Mouse (Mus musculus) MEL (cell line): ENCODE data around the gene Fam107b. TPM values are rescaled to one million over a fixed set of nuclear protein-coding genes. Genes with fewer than 3 reads are reported as not detected.

ENCODE experiments used
- DNase-seq: peaks from one replicate; pipeline ENCODE4 v3.0.0; 2011; ENCODE audit warnings: low read depth, low spot score
- H3K27ac ChIP-seq: 2 replicates; pipeline ENCODE4 v1.5.1; 2012; ENCODE audit warnings: low read depth, mild to moderate bottlenecking, control low read depth, low read length, moderate library complexity; ENCODE audit not compliant: control insufficient read depth
- H3K27me3 ChIP-seq, 2 experiments: fragments of 150-350 bp in 1 of 2; sonication (generic) in 1 of 2; 2 replicates each; pipeline ENCODE4 v1.6.1; 2012; ENCODE audit warnings: low read length in 2 of 2, mild to moderate bottlenecking in 2 of 2, improper control_type of control experiment in 1 of 2, moderate library complexity in 1 of 2; ENCODE audit not compliant: insufficient read depth in 2 of 2, control insufficient read depth in 1 of 2
- H3K36me3 ChIP-seq, 2 experiments: 2 replicates each; pipeline ENCODE4 v1.6.1; 2012 to 2014; ENCODE audit warnings: low read length in 2 of 2, improper control_type of control experiment in 1 of 2, inconsistent platforms in 1 of 2, mild to moderate bottlenecking in 1 of 2; ENCODE audit not compliant: insufficient read depth in 2 of 2, control insufficient read depth in 1 of 2
- H3K4me1 ChIP-seq, 2 experiments: fragments of 150-350 bp in 1 of 2; sonication (generic) in 1 of 2; 2 replicates each; pipeline ENCODE4 v1.6.1; 2012; ENCODE audit warnings: low read length in 2 of 2, improper control_type of control experiment in 1 of 2, mild to moderate bottlenecking in 1 of 2; ENCODE audit not compliant: insufficient read depth in 2 of 2, control insufficient read depth in 1 of 2
- H3K4me3 ChIP-seq, 2 experiments: fragments of 150-350 bp in 1 of 2; sonication (generic) in 1 of 2; 2 replicates each; pipeline ENCODE4 v1.5.1; 2012; ENCODE audit warnings: low read depth in 2 of 2, low read length in 2 of 2, mild to moderate bottlenecking in 2 of 2, moderate library complexity in 2 of 2, control low read depth in 1 of 2, improper control_type of control experiment in 1 of 2; ENCODE audit not compliant: control insufficient read depth in 1 of 2, insufficient read depth in 1 of 2
- H3K79me2 ChIP-seq: 2 replicates; pipeline ENCODE4 v1.6.1; 2012; ENCODE audit warnings: mild to moderate bottlenecking, low read length, moderate library complexity; ENCODE audit not compliant: control insufficient read depth, poor library complexity, insufficient read depth
- H3K9ac ChIP-seq: 2 replicates; pipeline ENCODE4 v1.6.1; 2012; ENCODE audit warnings: low read depth, mild to moderate bottlenecking, control low read depth, low read length, moderate library complexity; ENCODE audit not compliant: control insufficient read depth, poor library complexity, severe bottlenecking
- H3K9me3 ChIP-seq: fragments of 150-350 bp; sonication (generic); replicated peaks from 2 replicates; pipeline ENCODE4 v1.6.1; 2012; ENCODE audit warnings: mild to moderate bottlenecking, low read length, improper control_type of control experiment, moderate library complexity; ENCODE audit not compliant: insufficient read depth
- BHLHE40 ChIP-seq: IDR thresholded peaks from 2 replicates; pipeline ENCODE4 v1.6.1; 2012; ENCODE audit warnings: low read depth, mild to moderate bottlenecking, inconsistent platforms, low read length, improper control_type of control experiment, borderline replicate concordance
- CHD2 ChIP-seq: IDR thresholded peaks from 2 replicates; pipeline ENCODE4 v1.6.1; 2011; ENCODE audit warnings: low read length, improper control_type of control experiment
- CTCF ChIP-seq, 3 experiments: IDR thresholded peaks in 2 of 3; conservative IDR thresholded peaks in 1 of 3; 2 replicates each; pipeline ENCODE4 v1.5.1; 2011 to 2012; ENCODE audit warnings: low read length in 3 of 3, low read depth in 2 of 3, mild to moderate bottlenecking in 2 of 3, improper control_type of control experiment in 1 of 3, inconsistent platforms in 1 of 3, mixed read lengths in 1 of 3, moderate library complexity in 1 of 3; ENCODE audit not compliant: control insufficient read depth in 1 of 3, insufficient read depth in 1 of 3, poor library complexity in 1 of 3, severe bottlenecking in 1 of 3
- E2F4 ChIP-seq: IDR thresholded peaks from 2 replicates; pipeline ENCODE4 v1.6.1; 2011; ENCODE audit warnings: low read depth, low read length, improper control_type of control experiment, borderline replicate concordance
- GABPA ChIP-seq: IDR thresholded peaks from 2 replicates; pipeline ENCODE4 v1.6.1; 2012; ENCODE audit warnings: low read depth, mild to moderate bottlenecking, inconsistent platforms, low read length, improper control_type of control experiment, moderate library complexity
- GATA1 ChIP-seq: IDR thresholded peaks from 2 replicates; pipeline ENCODE4 v1.6.1; 2011; ENCODE audit warnings: low read depth, low read length, improper control_type of control experiment
- MAFK ChIP-seq: IDR thresholded peaks from 2 replicates; pipeline ENCODE4 v1.6.1; 2011; ENCODE audit warnings: low read depth, mild to moderate bottlenecking, low read length, improper control_type of control experiment, borderline replicate concordance
- MAZ ChIP-seq: IDR thresholded peaks from 2 replicates; pipeline ENCODE4 v1.6.1; 2012; ENCODE audit warnings: low read depth, mild to moderate bottlenecking, inconsistent platforms, low read length, improper control_type of control experiment
- MXI1 ChIP-seq: IDR thresholded peaks from 2 replicates; pipeline ENCODE4 v1.6.1; 2011; ENCODE audit warnings: mild to moderate bottlenecking, low read depth, low read length, improper control_type of control experiment
- MYB ChIP-seq: IDR thresholded peaks from 2 replicates; pipeline ENCODE4 v1.6.1; 2011; ENCODE audit warnings: mild to moderate bottlenecking, low read depth, low read length, improper control_type of control experiment
- MYC ChIP-seq: IDR thresholded peaks from 2 replicates; pipeline ENCODE4 v1.6.1; 2011; ENCODE audit warnings: low read depth, mild to moderate bottlenecking, low read length, improper control_type of control experiment, moderate library complexity
- NELFE ChIP-seq: IDR thresholded peaks from 2 replicates; pipeline ENCODE4 v1.6.1; 2011; ENCODE audit warnings: low read depth, low read length, improper control_type of control experiment
- POLR2A ChIP-seq, 2 experiments: IDR thresholded peaks; 2 replicates each; pipeline ENCODE4 v1.6.1; 2011 to 2012; ENCODE audit warnings: low read length in 2 of 2, mild to moderate bottlenecking in 2 of 2, control low read depth in 1 of 2, improper control_type of control experiment in 1 of 2, low read depth in 1 of 2, moderate library complexity in 1 of 2; ENCODE audit not compliant: control insufficient read depth in 1 of 2, insufficient read depth in 1 of 2, poor library complexity in 1 of 2
- POLR2AphosphoS5 ChIP-seq: IDR thresholded peaks from 2 replicates; pipeline ENCODE4 v1.6.1; 2012; ENCODE audit warnings: low read depth, borderline replicate concordance, mild to moderate bottlenecking, inconsistent platforms, low read length, moderate library complexity, mixed read lengths
- TCF12 ChIP-seq: IDR thresholded peaks from 2 replicates; pipeline ENCODE4 v1.6.1; 2014; ENCODE audit warnings: low read depth, mild to moderate bottlenecking, inconsistent platforms, low read length, improper control_type of control experiment, moderate library complexity
- UBTF ChIP-seq: IDR thresholded peaks from 2 replicates; pipeline ENCODE4 v1.6.1; 2012; ENCODE audit warnings: low read depth, mild to moderate bottlenecking, inconsistent platforms, low read length, improper control_type of control experiment, moderate library complexity, borderline replicate concordance; ENCODE audit not compliant: insufficient read depth
- USF2 ChIP-seq, 2 experiments: IDR thresholded peaks; 2 replicates each; pipeline ENCODE4 v1.6.1; 2011 to 2012; ENCODE audit warnings: improper control_type of control experiment in 2 of 2, low read length in 2 of 2, borderline replicate concordance in 1 of 2, inconsistent platforms in 1 of 2, low read depth in 1 of 2, mild to moderate bottlenecking in 1 of 2; ENCODE audit not compliant: insufficient read depth in 1 of 2
- ZMIZ1 ChIP-seq: IDR thresholded peaks from 2 replicates; pipeline ENCODE4 v1.6.1; 2012; ENCODE audit warnings: low read depth, mild to moderate bottlenecking, inconsistent platforms, low read length, improper control_type of control experiment, moderate library complexity
- ZNF384 ChIP-seq: IDR thresholded peaks from 2 replicates; pipeline ENCODE4 v1.6.1; 2012; ENCODE audit warnings: low read depth, mild to moderate bottlenecking, inconsistent platforms, low read length, improper control_type of control experiment
- polyA plus RNA-seq, 2 experiments: library from polyadenylated mRNA; stranded (reverse) in 1 of 2; unstranded in 1 of 2; fragments of >175 nt in 1 of 2; fragments of >200 nt in 1 of 2; gene quantifications; 2 replicates each; pipeline versions ENCODE4 v1.2.1 to v1.2.4; 2012; ENCODE audit warnings: low replicate concordance in 2 of 2, low read depth in 1 of 2; ENCODE audit not compliant: insufficient read length in 2 of 2, insufficient read depth in 1 of 2, missing spikeins in 1 of 2
- total RNA-seq: library from RNA; depleted of rRNA; stranded (reverse); fragments of 300-350 nt; gene quantifications from 2 replicates; pipeline ENCODE4 v1.2.3, GENCODE M21; 2012

Gene Fam107b
- total and polyA plus RNA-seq, 3 experiments, result 10.0 to 15.5 TPM; not detected in 1

GRCm38 (mm10) chr2:3654606-3655005 is 84.3 kb downstream of the Fam107b start:
- H3K9ac ChIP-seq, result no peak overlapping the region
- H3K36me3 ChIP-seq, result peaks cover 0 to 28% of the 10 kb centered on the region in 2 experiments; a peak in 2 of 4 replicates
- no peaks in the 10 kb centered on the region for H3K9me3 ChIP-seq
- TF ChIP-seq CTCF (IDR thresholded peaks at IDR 0.05 in 2 of 3, conservative IDR thresholded peaks at IDR 0.05 in 1 of 3; ENCODE audit: control insufficient read depth in 1 of 3, insufficient read depth in 1 of 3, low read depth in 2 of 3, low read length in 3 of 3, poor library complexity in 1 of 3, severe bottlenecking in 1 of 3), result no peak
- no peak for TF ChIP-seq MYB
- TF ChIP-seq CHD2, result no peak
- TF ChIP-seq ZMIZ1, result no peak
- TF ChIP-seq MAZ, result no peak
- TF ChIP-seq MYC, result no peak
- no peak for TF ChIP-seq POLR2A (IDR thresholded peaks at IDR 0.05; ENCODE audit: control insufficient read depth in 1 of 2, insufficient read depth in 1 of 2, low read depth in 1 of 2, low read length in 2 of 2, poor library complexity in 1 of 2)
- no peak for TF ChIP-seq BHLHE40
- no peak for TF ChIP-seq USF2 (IDR thresholded peaks at IDR 0.05; ENCODE audit: borderline replicate concordance in 1 of 2, insufficient read depth in 1 of 2, low read depth in 1 of 2, low read length in 2 of 2)
- no peak for TF ChIP-seq POLR2AphosphoS5
- no peak for TF ChIP-seq E2F4
- TF ChIP-seq GATA1, result no peak
- TF ChIP-seq MAFK, result no peak
- TF ChIP-seq TCF12, result no peak
- TF ChIP-seq UBTF, result no peak
- no peak for TF ChIP-seq ZNF384
- TF ChIP-seq GABPA, result no peak
- H3K4me1 ChIP-seq, result peaks cover 21 to 23% of the 10 kb centered on the region in 2 experiments
- H3K27me3 ChIP-seq, result no peaks in the 10 kb centered on the region
- no peak overlapping the region for H3K4me3 ChIP-seq
- no peak overlapping the region for H3K27ac ChIP-seq
- H3K79me2 ChIP-seq, result no peaks in the 10 kb centered on the region
- no peak for DNase-seq

- Histone ChIP-seq H3K36me3 (peaks cover 0 to 28% of the 10 kb centered on the region in 2 experiments; a peak in 2 of 4 replicates), H3K79me2 (no peaks in the 10 kb centered on the region), H3K4me1 (peaks cover 21 to 26% of the 10 kb centered on the region in 2 experiments), H3K27me3 (no peaks in the 10 kb centered on the region), H3K9me3 (no peaks in the 10 kb centered on the region), H3K9ac (no peak overlapping the region), H3K4me3 (no peak overlapping the region), H3K27ac (peak overlapping the region; percentile 97; the same call in 1 of the 2 replicates)
- DNase-seq, result no peak
- TF ChIP-seq NELFE, result no peak
- TF ChIP-seq MXI1, result no peak
- TF ChIP-seq ZMIZ1, result no peak
- TF ChIP-seq MAZ, result no peak
- TF ChIP-seq MYC, result no peak
These were observed 85.8 kb downstream of the Fam107b start for GRCm38 (mm10) chr2:3656091-3656490.
